8 mouse cellular contexts compared by ENCODE assay signal in genomic region chr6:54811546-54812250, GRCm38 (mm10). TPM values are rescaled to one million over a fixed set of nuclear protein-coding genes. Genes with fewer than 3 reads are reported as not detected.
A peak's percentile ranks its signal among the peaks of the same experiment; 100 is the strongest.
DNase-seq lines count a peak whose midpoint lies in the region; ATAC-seq and TF ChIP-seq lines count a peak whose summit lies in the region.

No protein-coding gene starts in this region.

- TF ChIP-seq CTCF in bone marrow macrophage, adult 2 months (IDR thresholded peaks at IDR 0.05; ENCODE audit: low read depth, low read length): no peak
- TF ChIP-seq CTCF in lung, adult 2 months (IDR thresholded peaks at IDR 0.05; ENCODE audit: insufficient read depth, low read length): no peak

- WGBS in kidney, embryonic 15.5 days: 73% methylated on average over 11 of the region's 11 CpGs
- 17% methylated on average over 11 of the region's 11 CpGs for WGBS in lung, adult 2 months

- no peak for TF ChIP-seq POLR2A in bone marrow macrophage, adult 2 months (IDR thresholded peaks at IDR 0.05; ENCODE audit: borderline replicate concordance, low read depth, low read length)
- TF ChIP-seq POLR2A in lung, adult 2 months (IDR thresholded peaks at IDR 0.05; ENCODE audit: borderline replicate concordance, extremely low read depth, low read depth, low read length): no peak

- H3K4me2 ChIP-seq in kidney, embryonic 15.5 days: no peak overlapping the region

- peak; percentile 51 to 63 for DNase-seq in layer of hippocampus, adult 18-20 months (ENCODE audit: low spot score in 2 of 2)
- DNase-seq in layer of hippocampus, postnatal 25 days (ENCODE audit: extremely low spot score in 1 of 2, low spot score in 1 of 2): no peak
- peak; percentile 55 for DNase-seq in gastrocnemius, postnatal 10 days
- peak; percentile 67 for DNase-seq in lung, adult 2 months
- DNase-seq in right cerebral cortex, postnatal 14 days: peak; percentile 64
- DNase-seq in urinary bladder, adult 2 months (ENCODE audit: low spot score): no peak

- peak overlapping the region; percentile 86 for H3K27ac ChIP-seq in bone marrow macrophage, adult 2 months (ENCODE audit: insufficient read depth, low read depth, low read length)
- H3K27ac ChIP-seq in kidney, embryonic 15.5 days: peak overlapping the region; percentile 58

- H3K36me3 ChIP-seq in kidney, embryonic 15.5 days: no peaks in the 10 kb centered on the region

- H3K9me3 ChIP-seq in kidney, embryonic 15.5 days (replicated peaks): no peaks in the 10 kb centered on the region

- no peak for ATAC-seq in kidney, embryonic 15.5 days (replicated peaks; ENCODE audit: low FRiP score)

- H3K9ac ChIP-seq in kidney, embryonic 15.5 days: no peak overlapping the region

- H3K4me1 ChIP-seq in bone marrow macrophage, adult 2 months (ENCODE audit: control insufficient read depth, insufficient read depth, low read length): peaks cover 51% of the 10 kb centered on the region
- H3K4me1 ChIP-seq in kidney, embryonic 15.5 days: peaks cover 20% of the 10 kb centered on the region
- peaks cover 9% of the 10 kb centered on the region for H3K4me1 ChIP-seq in lung, adult 2 months (ENCODE audit: control insufficient read depth, insufficient read depth, low read length)

- peak overlapping the region; percentile 26 for H3K4me3 ChIP-seq in bone marrow macrophage, adult 2 months (ENCODE audit: insufficient read depth, low read length)
- H3K4me3 ChIP-seq in kidney, embryonic 15.5 days (replicated peaks): no peak overlapping the region
- no peak overlapping the region for H3K4me3 ChIP-seq in lung, adult 2 months (replicated peaks; ENCODE audit: extremely low read depth, low read depth, low read length)

- H3K27me3 ChIP-seq in kidney, embryonic 15.5 days: no peaks in the 10 kb centered on the region

RNA-seq across cellular contexts. Expression of gene Znrf2, which starts 5.0 kb away (rescaled TPM):
- 10 to 100 TPM; 21.5 to 23.7 TPM for total RNA-seq in layer of hippocampus, adult 18-20 months (2021)
- total RNA-seq in layer of hippocampus, postnatal 25 days (2021): 10 to 100 TPM; 24.4 TPM
- polyA plus RNA-seq in bone marrow macrophage, adult 2 months (2012; ENCODE audit: insufficient read depth, insufficient read length, missing spikeins): 104 and 108 TPM in 2 replicates
- total RNA-seq in gastrocnemius, postnatal 10 days (2021): 10 to 100 TPM; 10.2 to 10.4 TPM
- polyA plus RNA-seq in kidney, embryonic 15.5 days (2015; fragmentation: Nextera tagmentation; extraction: Ambion mirVana): 4.1 and 4.3 TPM in 2 replicates
- polyA plus RNA-seq in lung, adult 2 months (2012; rRNA removed): 6.9 and 8.3 TPM in 2 replicates
- 10.4 and 12.0 TPM in 2 replicates for polyA plus RNA-seq in urinary bladder, adult 2 months (2012; rRNA removed)

Comparison
In these comparisons a context has a peak if more than half of its experiments do, and no peak if none do; other contexts are left out.
1. DNase-seq: peak in layer of hippocampus, adult 18-20 months (2 of 2), gastrocnemius, postnatal 10 days (single experiment), lung, adult 2 months (single experiment) and right cerebral cortex, postnatal 14 days (single experiment); none in layer of hippocampus, postnatal 25 days (0 of 2) and urinary bladder, adult 2 months (single experiment).